Mouse (Mus musculus): ENCODE data around the gene Arhgap9. TPM values are rescaled to one million over a fixed set of nuclear protein-coding genes. Genes with fewer than 3 reads are reported as not detected.

Gene Arhgap9
- polyA plus RNA-seq, 1 experiment from 2014 or later = 3.9 TPM

DNA sequence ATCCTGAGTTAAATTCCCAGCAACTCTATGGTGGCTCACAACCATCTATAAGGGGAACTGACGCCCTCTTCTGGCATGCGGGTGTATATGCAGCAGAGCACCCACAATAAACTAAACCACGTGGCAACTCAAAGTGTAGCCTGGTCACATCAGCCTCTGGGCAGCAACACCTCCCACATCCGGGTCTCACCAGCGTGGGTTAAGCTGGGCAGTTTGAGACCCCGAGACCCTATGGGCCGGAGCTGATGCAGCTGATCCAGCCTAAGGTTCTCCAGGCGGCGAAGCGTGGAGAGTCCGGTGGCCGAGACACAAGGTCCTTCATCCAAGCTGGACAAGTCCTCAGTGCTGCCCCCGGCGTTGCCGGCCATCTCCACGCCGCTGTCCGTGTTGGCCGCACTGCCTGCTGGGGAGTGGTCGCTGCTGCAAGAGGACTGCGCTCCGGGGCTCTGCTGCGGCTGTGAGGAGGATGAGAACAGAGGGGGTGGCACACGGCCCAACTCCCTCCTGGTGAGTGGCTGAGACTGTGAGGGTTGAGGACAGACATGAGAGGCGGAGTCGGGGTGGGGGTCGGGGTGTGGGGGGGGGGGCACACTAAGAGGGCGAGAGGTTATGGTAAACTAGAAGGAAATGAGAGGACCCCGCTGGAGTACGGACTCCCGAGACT is 10.6 kb downstream of the Arhgap9 start:
- Histone ChIP-seq H3K4me2 (replicated peaks; ENCODE audit: low read depth, low read length) (no peak overlapping the region), H3K9me3 (ENCODE audit: control insufficient read depth, low read depth, low read length) (no peaks in the 10 kb centered on the region), H3K27me3 (ENCODE audit: control insufficient read depth, insufficient read depth, low read length) (0 out of 2 replicates have a peak, but pooled peaks cover 9% of the 10 kb centered on the region), H3K4me3 (ENCODE audit: low read depth, low read length) (no peak overlapping the region), H3K27ac (ENCODE audit: low read length) (no peak overlapping the region), H3K36me3 (ENCODE audit: control insufficient read depth, insufficient read depth, low read length) (peaks cover 15% of the 10 kb centered on the region; the same call in 1 of the 2 replicates), H3K4me1 (ENCODE audit: control insufficient read depth, insufficient read depth, low read length) (no peaks in the 10 kb centered on the region), H3K9ac (replicated peaks; ENCODE audit: low read depth, low read length) (no peak overlapping the region)
- no peak for ATAC-seq (ENCODE audit: insufficient number of reproducible peaks, insufficient read depth, low FRiP score, low read depth)
- 53% methylated on average over 31 of the region's 31 CpGs for WGBS

- no peaks in the 10 kb centered on the region for H3K9me3 ChIP-seq (ENCODE audit: control insufficient read depth, low read depth, low read length)
- no peak overlapping the region for H3K27ac ChIP-seq (ENCODE audit: low read length)
- H3K4me1 ChIP-seq (ENCODE audit: control insufficient read depth, insufficient read depth, low read length) = no peaks in the 10 kb centered on the region
- H3K4me3 ChIP-seq (ENCODE audit: low read depth, low read length) = no peak overlapping the region
- H3K9ac ChIP-seq (replicated peaks; ENCODE audit: low read depth, low read length) = no peak overlapping the region
- no peak overlapping the region for H3K4me2 ChIP-seq (replicated peaks; ENCODE audit: low read depth, low read length)
- ATAC-seq (ENCODE audit: insufficient number of reproducible peaks, insufficient read depth, low FRiP score, low read depth) = no peak
- peaks cover 20% of the 10 kb centered on the region; the same call in 1 of the 2 replicates for H3K36me3 ChIP-seq (ENCODE audit: control insufficient read depth, insufficient read depth, low read length)
- WGBS = 65% methylated on average over 5 of the region's 5 CpGs
- 0 out of 2 replicates have a peak, but pooled peaks cover under 1% of the 10 kb centered on the region for H3K27me3 ChIP-seq (ENCODE audit: control insufficient read depth, insufficient read depth, low read length)
These were observed 11.4 kb downstream of the Arhgap9 start for GRCm38 (mm10) chr10:127333152-127333551.

DNA sequence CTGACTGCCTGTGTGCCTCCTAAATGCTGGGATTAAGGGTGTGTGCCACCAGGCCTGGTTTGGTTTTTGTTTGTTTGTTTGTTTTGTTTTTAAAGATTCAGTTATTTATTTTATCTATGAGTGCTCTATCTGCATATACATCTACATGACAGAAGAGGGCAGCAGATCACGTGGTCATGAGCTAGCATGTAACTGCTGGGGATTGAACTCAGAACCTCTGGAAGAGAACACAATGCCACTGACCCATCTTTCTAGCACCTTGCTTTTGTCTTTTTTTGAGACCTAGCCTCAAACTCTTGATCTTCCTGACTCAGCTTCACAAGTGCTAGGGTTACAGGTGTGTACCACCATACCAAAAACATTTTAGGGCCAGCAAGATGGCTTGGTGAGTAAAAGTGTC is 13.5 kb downstream of the Arhgap9 start:
- H3K36me3 ChIP-seq (ENCODE audit: control insufficient read depth, insufficient read depth, low read length) = peaks cover 20% of the 10 kb centered on the region; the same call in 1 of the 2 replicates
- WGBS = 74% methylated on average over 1 of the region's 1 CpGs

GRCm38 (mm10) chr10:127336952-127337351 is 15.2 kb downstream of the Arhgap9 start:
- Histone ChIP-seq H3K27me3 (ENCODE audit: control insufficient read depth, insufficient read depth, low read length) (no peaks in the 10 kb centered on the region), H3K27ac (ENCODE audit: low read length) (no peak overlapping the region), H3K4me3 (ENCODE audit: low read depth, low read length) (no peak overlapping the region), H3K4me1 (ENCODE audit: control insufficient read depth, insufficient read depth, low read length) (0 out of 2 replicates have a peak, but pooled peaks cover 6% of the 10 kb centered on the region), H3K4me2 (replicated peaks; ENCODE audit: low read depth, low read length) (no peak overlapping the region), H3K9ac (replicated peaks; ENCODE audit: low read depth, low read length) (no peak overlapping the region), H3K36me3 (ENCODE audit: control insufficient read depth, insufficient read depth, low read length) (peaks cover 11% of the 10 kb centered on the region; the same call in 1 of the 2 replicates), H3K9me3 (ENCODE audit: control insufficient read depth, low read depth, low read length) (no peaks in the 10 kb centered on the region)
- 68% methylated on average over 5 of the region's 5 CpGs for WGBS
- no peak for ATAC-seq (ENCODE audit: insufficient number of reproducible peaks, insufficient read depth, low FRiP score, low read depth)

More for the DNA sequence above, 13.5 kb downstream of the Arhgap9 start:
- no peaks in the 10 kb centered on the region for H3K9me3 ChIP-seq (ENCODE audit: control insufficient read depth, low read depth, low read length)
- no peak overlapping the region for H3K4me3 ChIP-seq (ENCODE audit: low read depth, low read length)
- no peak for ATAC-seq (ENCODE audit: insufficient number of reproducible peaks, insufficient read depth, low FRiP score, low read depth)
- no peaks in the 10 kb centered on the region for H3K27me3 ChIP-seq (ENCODE audit: control insufficient read depth, insufficient read depth, low read length)
- H3K27ac ChIP-seq (ENCODE audit: low read length) = no peak overlapping the region
- H3K4me1 ChIP-seq (ENCODE audit: control insufficient read depth, insufficient read depth, low read length) = 0 out of 2 replicates have a peak, but pooled peaks cover 4% of the 10 kb centered on the region
- no peak overlapping the region for H3K4me2 ChIP-seq (replicated peaks; ENCODE audit: low read depth, low read length)
- H3K9ac ChIP-seq (replicated peaks; ENCODE audit: low read depth, low read length) = no peak overlapping the region

DNA sequence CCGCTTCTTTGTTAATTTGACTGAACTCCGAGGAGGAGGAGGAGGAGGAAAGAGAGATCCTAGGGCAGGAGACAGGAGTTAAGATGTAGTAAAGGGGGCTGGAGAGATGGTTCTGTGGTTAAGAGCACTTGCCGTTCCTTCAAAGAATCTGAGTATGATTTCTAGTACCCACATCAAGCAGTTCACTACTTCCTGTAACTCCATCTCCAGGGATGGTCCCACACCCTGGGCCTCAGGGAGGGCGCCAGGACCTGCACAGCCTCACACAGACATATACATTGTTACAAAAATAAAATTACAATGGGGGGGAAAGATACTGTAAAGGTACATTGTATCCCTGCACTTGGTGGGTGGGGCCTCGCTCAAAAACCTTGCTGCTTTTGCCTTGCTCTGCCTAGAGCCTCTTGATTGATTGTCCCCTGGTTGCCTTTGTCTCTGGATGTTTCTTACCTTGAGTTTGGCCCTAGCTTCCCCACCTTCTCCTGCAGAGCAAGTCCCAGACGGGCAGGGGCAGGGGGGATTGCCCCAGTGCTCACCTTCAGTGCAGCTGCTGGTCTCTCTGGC is 15.9 kb downstream of the Arhgap9 start:
- no peaks in the 10 kb centered on the region for H3K9me3 ChIP-seq (ENCODE audit: control insufficient read depth, low read depth, low read length)
- H3K4me1 ChIP-seq (ENCODE audit: control insufficient read depth, insufficient read depth, low read length) = 0 out of 2 replicates have a peak, but pooled peaks cover 6% of the 10 kb centered on the region
- no peak overlapping the region for H3K4me2 ChIP-seq (replicated peaks; ENCODE audit: low read depth, low read length)
- no peak overlapping the region for H3K9ac ChIP-seq (replicated peaks; ENCODE audit: low read depth, low read length)
- peaks cover 11% of the 10 kb centered on the region; the same call in 1 of the 2 replicates for H3K36me3 ChIP-seq (ENCODE audit: control insufficient read depth, insufficient read depth, low read length)
- no peak for ATAC-seq (ENCODE audit: insufficient number of reproducible peaks, insufficient read depth, low FRiP score, low read depth)
- no peaks in the 10 kb centered on the region for H3K27me3 ChIP-seq (ENCODE audit: control insufficient read depth, insufficient read depth, low read length)
- 79% methylated on average over 6 of the region's 6 CpGs for WGBS
- no peak overlapping the region for H3K4me3 ChIP-seq (ENCODE audit: low read depth, low read length)
- H3K27ac ChIP-seq (ENCODE audit: low read length) = no peak overlapping the region

GRCm38 (mm10) chr10:127338930-127339682 is 17.3 kb downstream of the Arhgap9 start:
- H3K4me1 ChIP-seq (ENCODE audit: control insufficient read depth, insufficient read depth, low read length) = 0 out of 2 replicates have a peak, but pooled peaks cover 6% of the 10 kb centered on the region
- peak; percentile 79 for ATAC-seq (ENCODE audit: insufficient number of reproducible peaks, insufficient read depth, low FRiP score, low read depth)

DNA sequence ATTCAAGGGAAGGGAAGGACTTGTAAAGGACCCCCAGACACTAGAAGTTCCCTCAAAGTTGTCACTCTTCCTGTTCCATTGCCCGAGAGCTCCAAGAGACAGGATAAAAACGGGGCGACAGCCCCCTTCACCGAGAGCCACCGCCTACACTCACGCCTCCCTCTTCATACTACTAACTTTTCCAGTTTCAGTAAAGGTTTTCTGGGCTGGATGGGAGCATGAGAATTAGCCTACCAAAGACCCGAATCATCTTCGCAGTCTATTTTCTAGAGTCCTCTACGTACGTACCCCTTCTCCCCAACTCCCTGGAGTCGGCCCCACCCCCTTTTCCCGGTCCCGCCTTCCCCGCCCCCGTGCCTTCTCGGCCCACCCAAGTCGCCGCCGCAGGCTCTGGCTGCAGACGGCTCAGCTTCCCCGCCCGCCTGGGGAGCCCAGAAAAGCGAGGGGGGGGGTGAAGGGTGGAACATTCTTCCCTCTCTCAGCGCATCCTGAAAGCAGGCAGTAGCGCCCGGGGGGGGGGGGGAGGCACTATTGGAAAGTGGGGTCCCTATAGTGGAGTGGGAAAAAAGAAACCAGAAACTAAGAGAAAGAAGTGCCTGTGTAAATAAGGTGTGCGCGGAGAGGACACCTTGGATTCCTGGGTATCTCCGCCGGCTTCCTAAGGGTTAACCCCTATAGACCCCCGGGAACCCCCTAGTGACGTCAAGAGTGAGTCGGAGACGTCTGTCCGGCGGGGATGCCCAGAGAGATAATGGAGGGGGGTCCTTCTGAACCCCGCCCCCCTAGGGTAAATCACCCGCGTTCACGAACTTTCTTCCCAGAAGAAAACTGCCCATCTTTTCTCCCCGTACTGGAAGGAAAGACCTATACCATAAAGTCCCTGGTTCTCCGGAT is 18.2 kb downstream of the Arhgap9 start:
- peak overlapping the region; percentile 97 for H3K27ac ChIP-seq (ENCODE audit: low read length)
- peak; percentile 31; the same call in 1 of the 2 replicates for ATAC-seq (ENCODE audit: insufficient number of reproducible peaks, insufficient read depth, low FRiP score, low read depth)
- no peaks in the 10 kb centered on the region for H3K9me3 ChIP-seq (ENCODE audit: control insufficient read depth, low read depth, low read length)
- H3K4me3 ChIP-seq (ENCODE audit: low read depth, low read length) = peak overlapping the region; percentile 57
- H3K4me2 ChIP-seq (replicated peaks; ENCODE audit: low read depth, low read length) = peak overlapping the region; percentile 92
- WGBS = under 1% methylated on average over 39 of the region's 42 CpGs
- no peaks in the 10 kb centered on the region for H3K27me3 ChIP-seq (ENCODE audit: control insufficient read depth, insufficient read depth, low read length)
- H3K9ac ChIP-seq (replicated peaks; ENCODE audit: low read depth, low read length) = peak overlapping the region; percentile 57
- peaks cover 9% of the 10 kb centered on the region; the same call in 1 of the 2 replicates for H3K36me3 ChIP-seq (ENCODE audit: control insufficient read depth, insufficient read depth, low read length)
- H3K4me1 ChIP-seq (ENCODE audit: control insufficient read depth, insufficient read depth, low read length) = 0 out of 2 replicates have a peak, but pooled peaks cover 6% of the 10 kb centered on the region

More at GRCm38 (mm10) chr10:127338930-127339682, 17.3 kb downstream of the Arhgap9 start:
- peak overlapping the region; percentile 57 for H3K9ac ChIP-seq (replicated peaks; ENCODE audit: low read depth, low read length)
- under 1% methylated on average over 31 of the region's 31 CpGs for WGBS
- peaks cover 9% of the 10 kb centered on the region; the same call in 1 of the 2 replicates for H3K36me3 ChIP-seq (ENCODE audit: control insufficient read depth, insufficient read depth, low read length)
- H3K27me3 ChIP-seq (ENCODE audit: control insufficient read depth, insufficient read depth, low read length) = no peaks in the 10 kb centered on the region
- H3K9me3 ChIP-seq (ENCODE audit: control insufficient read depth, low read depth, low read length) = no peaks in the 10 kb centered on the region
- H3K4me3 ChIP-seq (ENCODE audit: low read depth, low read length) = peak overlapping the region; percentile 57
- H3K4me2 ChIP-seq (replicated peaks; ENCODE audit: low read depth, low read length) = peak overlapping the region; percentile 92
- H3K27ac ChIP-seq (ENCODE audit: low read length) = peak overlapping the region; percentile 97
